Mouse (Mus musculus): Measurements from ENCODE around the gene Gm1604a. TPM values are rescaled to one million over a fixed set of nuclear protein-coding genes. Genes with fewer than 3 reads are reported as not detected.
"Not testable (repeated sequence)": the region's sequence is repeated elsewhere in the genome, so short reads cannot be mapped to it uniquely, and the experiment has no call there.

Gene Gm1604a
- total and polyA plus RNA-seq, 2 experiments from 2014 or later = 0.56 TPM; not detected in 1

DNA sequence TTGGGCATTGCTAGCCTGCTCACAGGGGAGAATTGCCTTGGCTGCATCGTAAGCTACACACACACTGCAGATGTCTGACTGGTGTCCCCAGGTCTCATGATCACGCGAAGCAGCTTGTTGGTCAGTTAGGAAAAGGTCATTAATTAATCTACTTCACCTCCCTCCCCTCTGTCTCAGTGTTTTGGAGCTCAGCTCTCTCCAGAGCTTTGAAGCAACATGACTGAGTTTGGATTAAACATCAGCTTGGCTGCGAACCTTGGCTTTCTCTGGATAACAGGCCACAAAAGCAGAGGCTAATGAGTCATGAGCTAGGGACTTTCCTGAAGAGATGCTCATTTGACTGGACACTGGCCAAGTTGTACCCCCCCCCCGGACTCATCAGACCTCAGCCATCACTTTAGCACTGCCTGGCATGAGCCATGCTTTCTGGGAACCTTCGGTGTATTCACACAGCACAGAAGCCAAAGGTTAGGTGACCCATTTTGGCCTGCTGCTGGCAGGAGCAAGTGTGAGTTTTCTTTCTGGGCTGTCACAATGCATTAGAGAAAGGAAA is 5.3 kb downstream of the Gm1604a start:
- H3K27ac ChIP-seq (ENCODE audit: low read depth, low read length); H3K36me3 ChIP-seq (ENCODE audit: insufficient read depth, low read length); H3K9me3 ChIP-seq (ENCODE audit: low read length); H3K4me2 ChIP-seq (ENCODE audit: low read depth, low read length, poor library complexity, severe bottlenecking); ATAC-seq (ENCODE audit: low FRiP score); H3K27me3 ChIP-seq (ENCODE audit: insufficient read depth, low read length); H3K9ac ChIP-seq (replicated peaks; ENCODE audit: low read length, poor library complexity, severe bottlenecking); H3K4me3 ChIP-seq (ENCODE audit: low read depth, low read length); DNase-seq (ENCODE audit: low spot score); H3K4me1 ChIP-seq (ENCODE audit: insufficient read depth, low read length): not testable (repeated sequence)
- WGBS = 72% methylated on average over 3 of the region's 6 CpGs

DNA sequence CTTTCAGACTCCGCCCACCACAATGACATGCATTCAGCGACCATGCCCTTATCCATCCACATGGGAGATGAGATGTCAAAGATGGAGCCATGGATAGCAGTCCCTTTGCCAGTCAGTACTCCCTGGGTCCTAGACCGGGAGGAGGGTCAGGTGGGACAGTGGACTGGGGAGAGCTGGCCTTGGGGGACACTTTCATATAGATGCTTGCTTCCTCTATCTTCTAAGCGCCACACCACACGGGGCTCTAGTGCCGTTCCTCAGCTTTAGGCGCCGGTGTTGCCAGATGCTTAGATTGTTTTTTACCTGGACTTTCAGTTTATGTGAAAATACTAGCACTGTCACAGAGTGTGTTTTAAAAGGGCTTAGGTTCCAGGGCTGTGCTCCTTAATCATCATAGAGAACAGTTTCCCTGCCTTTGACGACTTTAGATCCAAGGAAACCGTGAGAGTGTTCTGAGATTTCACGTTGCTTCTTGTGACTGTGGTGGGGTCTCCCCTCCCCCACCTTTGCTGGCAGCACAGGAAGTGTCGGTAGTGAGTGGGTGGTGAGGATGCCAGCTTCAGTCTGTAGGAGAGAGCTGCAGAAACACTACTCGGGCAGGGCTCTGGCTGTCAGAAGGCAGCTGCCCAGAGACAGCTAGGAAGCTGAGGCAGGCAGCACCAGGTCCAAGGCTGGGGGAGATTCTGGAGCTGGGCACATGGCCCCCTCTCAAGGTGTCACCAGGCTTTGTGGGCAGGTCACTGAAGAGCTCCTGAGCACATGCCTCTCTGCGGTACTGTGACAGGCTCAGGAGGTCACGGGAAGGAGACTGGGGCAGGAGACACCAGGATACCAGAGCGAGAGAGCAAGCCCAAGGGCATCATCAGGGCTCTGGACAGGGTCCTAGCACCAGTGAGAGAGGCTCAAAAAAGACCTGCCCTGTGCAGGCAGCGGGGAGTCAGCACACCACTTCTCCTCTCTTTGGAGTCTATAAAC is 8.1 kb downstream of the Gm1604a start:
- H3K4me1 ChIP-seq (ENCODE audit: insufficient read depth, low read length); H3K9me3 ChIP-seq (ENCODE audit: low read length); H3K4me2 ChIP-seq (ENCODE audit: low read depth, low read length, poor library complexity, severe bottlenecking); H3K27ac ChIP-seq (ENCODE audit: low read depth, low read length); H3K27me3 ChIP-seq (ENCODE audit: insufficient read depth, low read length); DNase-seq (ENCODE audit: low spot score); H3K4me3 ChIP-seq (ENCODE audit: low read depth, low read length); H3K9ac ChIP-seq (replicated peaks; ENCODE audit: low read length, poor library complexity, severe bottlenecking); ATAC-seq (ENCODE audit: low FRiP score); H3K36me3 ChIP-seq (ENCODE audit: insufficient read depth, low read length): not testable (repeated sequence)
- WGBS = 71% methylated on average over 3 of the region's 17 CpGs

DNA sequence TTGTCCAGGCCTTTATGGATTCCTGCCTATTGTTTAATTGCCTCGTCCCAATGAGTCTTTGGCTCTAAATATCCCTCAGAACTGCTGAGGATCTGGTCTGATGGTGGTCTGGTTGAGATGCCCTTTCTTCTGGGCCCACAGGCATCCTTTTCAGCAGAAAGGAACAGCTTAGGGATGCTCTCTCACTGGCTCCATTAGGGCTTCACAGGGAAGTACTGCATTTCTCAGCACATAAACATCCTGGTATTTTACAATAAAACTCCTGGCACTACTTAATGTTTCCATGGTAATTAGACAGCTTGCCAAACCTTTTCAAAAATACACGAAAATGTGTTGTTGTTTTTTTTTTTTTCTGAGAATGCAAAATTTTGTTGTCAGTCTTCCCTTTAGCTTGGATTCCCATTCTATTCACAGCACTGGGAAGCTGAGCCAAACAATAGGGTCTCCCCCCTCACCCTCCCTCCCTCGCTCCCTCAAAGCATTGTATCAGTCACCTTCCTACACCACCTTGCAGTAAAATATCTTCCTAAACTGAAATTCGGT is 43.7 kb downstream of the Gm1604a start:
- not testable (repeated sequence) for ATAC-seq (ENCODE audit: low FRiP score); H3K27ac ChIP-seq (ENCODE audit: low read depth, low read length); H3K36me3 ChIP-seq (ENCODE audit: insufficient read depth, low read length); H3K9ac ChIP-seq (replicated peaks; ENCODE audit: low read length, poor library complexity, severe bottlenecking); H3K4me3 ChIP-seq (ENCODE audit: low read depth, low read length); H3K4me1 ChIP-seq (ENCODE audit: insufficient read depth, low read length); H3K4me2 ChIP-seq (ENCODE audit: low read depth, low read length, poor library complexity, severe bottlenecking); H3K9me3 ChIP-seq (ENCODE audit: low read length); H3K27me3 ChIP-seq (ENCODE audit: insufficient read depth, low read length)
- DNase-seq (ENCODE audit: low spot score) = peak; percentile 1
- WGBS = 39% methylated on average over 2 of the region's 4 CpGs

DNA sequence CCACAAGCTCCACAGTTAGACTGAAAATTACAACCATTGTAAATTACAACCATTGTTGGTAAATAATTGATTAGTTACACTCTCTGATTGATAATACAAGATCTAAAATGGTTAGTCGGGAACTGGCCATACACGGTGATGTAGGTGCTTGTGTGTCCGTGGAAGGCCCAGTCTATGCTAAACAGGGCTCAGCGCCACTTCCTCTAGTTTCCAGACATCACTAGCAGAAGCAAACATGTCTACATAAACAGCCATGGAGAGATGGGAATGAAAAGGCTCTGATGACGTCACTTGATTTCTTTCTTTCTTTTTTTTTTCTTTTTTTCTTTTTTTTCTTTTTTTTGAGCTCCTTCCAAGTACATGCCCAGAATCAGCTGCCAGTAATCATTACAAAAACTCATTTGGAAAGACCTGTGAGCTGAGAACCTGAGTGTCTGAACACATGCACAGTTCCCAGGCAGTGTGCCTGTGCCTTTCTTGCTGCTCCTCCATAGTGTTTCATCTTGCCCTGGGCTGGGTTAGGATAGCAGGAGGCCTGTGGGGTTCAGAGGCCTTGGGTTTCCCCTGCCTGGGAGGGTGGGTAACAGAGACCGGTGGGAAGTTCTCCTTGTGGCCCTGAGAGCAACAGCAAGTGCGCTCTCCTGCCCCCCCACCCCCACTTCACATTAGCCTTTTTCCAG is 44.3 kb downstream of the Gm1604a start:
- H3K4me3 ChIP-seq (ENCODE audit: low read depth, low read length); H3K27me3 ChIP-seq (ENCODE audit: insufficient read depth, low read length); H3K36me3 ChIP-seq (ENCODE audit: insufficient read depth, low read length); H3K9me3 ChIP-seq (ENCODE audit: low read length); H3K4me1 ChIP-seq (ENCODE audit: insufficient read depth, low read length); H3K27ac ChIP-seq (ENCODE audit: low read depth, low read length); H3K9ac ChIP-seq (replicated peaks; ENCODE audit: low read length, poor library complexity, severe bottlenecking); ATAC-seq (ENCODE audit: low FRiP score); H3K4me2 ChIP-seq (ENCODE audit: low read depth, low read length, poor library complexity, severe bottlenecking): not testable (repeated sequence)
- DNase-seq (ENCODE audit: low spot score) = peak; percentile 7
- 46% methylated on average over 5 of the region's 7 CpGs for WGBS

DNA sequence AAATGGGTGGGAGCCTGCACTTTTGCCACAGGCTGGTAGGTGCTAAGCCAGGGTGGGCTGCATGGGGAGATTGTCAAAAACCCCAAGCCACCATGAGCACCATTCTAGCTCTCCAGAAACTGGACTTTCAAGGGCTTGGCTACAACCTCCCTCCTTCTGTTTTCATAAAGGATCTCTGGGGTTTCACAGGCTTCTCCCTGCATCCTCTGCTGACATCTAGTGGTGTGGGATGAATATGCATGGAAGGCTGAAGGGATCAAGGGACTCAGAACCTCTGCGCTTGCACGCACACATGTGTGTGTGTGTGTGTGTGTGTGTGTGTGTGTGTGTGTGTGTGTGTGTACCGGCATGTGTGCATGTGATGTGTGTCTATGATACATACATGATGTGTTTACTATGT is 49.1 kb downstream of the Gm1604a start:
- H3K27ac ChIP-seq (ENCODE audit: low read depth, low read length); H3K36me3 ChIP-seq (ENCODE audit: insufficient read depth, low read length); H3K27me3 ChIP-seq (ENCODE audit: insufficient read depth, low read length); H3K4me2 ChIP-seq (ENCODE audit: low read depth, low read length, poor library complexity, severe bottlenecking); H3K9ac ChIP-seq (replicated peaks; ENCODE audit: low read length, poor library complexity, severe bottlenecking); H3K4me3 ChIP-seq (ENCODE audit: low read depth, low read length); H3K4me1 ChIP-seq (ENCODE audit: insufficient read depth, low read length); H3K9me3 ChIP-seq (ENCODE audit: low read length): not testable (repeated sequence)
- TF ChIP-seq CTCF (IDR thresholded peaks at IDR 0.05) = peak; percentile 71
- ATAC-seq (ENCODE audit: low FRiP score) (peak; percentile 52; the same call in 1 of the 2 replicates), DNase-seq (ENCODE audit: low spot score) (peak; percentile 5)
- WGBS = 26% methylated on average over 3 of the region's 3 CpGs

DNA sequence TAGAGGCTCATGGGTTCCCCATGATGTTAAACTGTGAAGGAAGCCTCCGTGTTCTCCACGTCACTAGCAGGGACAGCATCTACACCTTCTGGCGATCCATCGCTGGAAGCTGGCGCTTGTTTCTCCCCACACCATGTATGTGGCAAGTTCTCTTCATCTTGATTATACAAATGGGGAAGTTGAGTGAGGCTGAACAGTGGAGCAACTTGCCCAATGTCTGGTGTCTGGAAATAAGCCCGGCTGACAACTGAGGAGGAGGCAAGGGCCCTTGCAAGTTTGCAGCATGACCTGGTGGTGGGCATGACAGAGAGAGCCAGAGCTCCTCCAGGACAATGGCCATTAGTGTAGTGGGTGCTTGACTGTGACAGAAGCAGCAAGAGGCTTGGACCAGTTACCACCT is 50.2 kb downstream of the Gm1604a start:
- ATAC-seq (ENCODE audit: low FRiP score); H3K27me3 ChIP-seq (ENCODE audit: insufficient read depth, low read length); H3K9ac ChIP-seq (replicated peaks; ENCODE audit: low read length, poor library complexity, severe bottlenecking); H3K36me3 ChIP-seq (ENCODE audit: insufficient read depth, low read length); H3K9me3 ChIP-seq (ENCODE audit: low read length); H3K27ac ChIP-seq (ENCODE audit: low read depth, low read length); H3K4me2 ChIP-seq (ENCODE audit: low read depth, low read length, poor library complexity, severe bottlenecking); H3K4me1 ChIP-seq (ENCODE audit: insufficient read depth, low read length); H3K4me3 ChIP-seq (ENCODE audit: low read depth, low read length); DNase-seq (ENCODE audit: low spot score): not testable (repeated sequence)
- WGBS = 86% methylated on average over 5 of the region's 6 CpGs

Data from midbrain, postnatal 0 days (tissue).